Mouse (Mus musculus) adrenal gland, postnatal 10 days (tissue): ENCODE data around the gene Gm13278. TPM values are rescaled to one million over a fixed set of nuclear protein-coding genes. Genes with fewer than 3 reads are reported as not detected.
"Not testable (repeated sequence)": the region's sequence is repeated elsewhere in the genome, so short reads cannot be mapped to it uniquely, and the experiment has no call there.

Experiments
- DNase-seq: peaks from one replicate; pipeline ENCODE4 v3.0.0; 2021; ENCODE audit warnings: mixed read lengths
- total RNA-seq, 2 experiments: library from RNA; stranded (reverse); gene quantifications; 2 replicates each; pipeline ENCODE4 v1.2.3; 2021

Gm13278 gene
- total RNA-seq, 2 experiments from 2014 or later: not detected

DNA sequence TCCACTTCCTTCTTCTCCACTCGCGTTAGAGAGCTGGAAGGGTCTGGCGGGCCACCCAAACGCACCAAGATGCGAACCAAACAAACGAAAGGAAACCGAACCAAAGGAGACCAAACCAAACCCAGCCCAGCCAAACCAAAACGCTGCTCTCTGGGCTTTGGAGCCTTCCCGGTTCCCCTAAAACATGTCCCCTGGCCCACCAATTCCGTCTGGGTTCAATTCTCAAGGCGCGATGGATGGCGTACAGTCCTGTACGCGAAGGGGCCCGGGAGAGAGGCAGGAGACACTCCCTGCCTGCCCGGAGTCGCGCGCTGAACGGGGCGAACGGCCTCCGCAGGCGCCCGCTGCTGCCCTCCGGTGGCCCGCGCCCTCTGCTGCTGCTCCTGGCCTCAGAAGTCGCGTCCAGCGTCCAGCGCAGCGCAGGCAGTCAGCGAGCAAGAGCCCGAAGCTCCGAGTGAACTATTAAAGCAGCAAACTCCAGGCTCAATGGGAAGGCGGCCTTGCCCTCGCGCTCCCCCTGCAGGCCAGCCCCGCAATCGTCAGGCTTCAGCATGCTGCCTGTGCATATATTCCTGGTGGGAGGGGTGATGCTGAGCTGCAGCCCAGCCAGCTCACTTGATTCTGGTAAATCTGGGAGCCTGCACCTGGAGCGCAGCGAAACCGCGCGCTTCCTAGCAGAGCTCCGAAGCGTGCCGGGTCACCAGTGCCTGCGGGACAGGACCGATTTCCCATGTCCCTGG is 2.8 kb downstream of the Gm13278 start, which contains the start of gene Gm13275:
Gene Gm13275, plus strand, starts transcription at position 552 of the 740 bp plus-strand sequence.
- peak; percentile 29 for DNase-seq

DNA sequence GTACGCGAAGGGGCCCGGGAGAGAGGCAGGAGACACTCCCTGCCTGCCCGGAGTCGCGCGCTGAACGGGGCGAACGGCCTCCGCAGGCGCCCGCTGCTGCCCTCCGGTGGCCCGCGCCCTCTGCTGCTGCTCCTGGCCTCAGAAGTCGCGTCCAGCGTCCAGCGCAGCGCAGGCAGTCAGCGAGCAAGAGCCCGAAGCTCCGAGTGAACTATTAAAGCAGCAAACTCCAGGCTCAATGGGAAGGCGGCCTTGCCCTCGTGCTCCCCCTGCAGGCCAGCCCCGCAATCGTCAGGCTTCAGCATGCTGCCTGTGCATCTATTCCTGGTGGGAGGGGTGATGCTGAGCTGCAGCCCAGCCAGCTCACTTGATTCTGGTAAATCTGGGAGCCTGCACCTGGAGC is 5.7 kb downstream of the Gm13278 start, which contains the start of gene Gm13279:
Gene Gm13279, plus strand, starts transcription at position 301 of the 400 bp plus-strand sequence.
- DNase-seq: not testable (repeated sequence)

DNA sequence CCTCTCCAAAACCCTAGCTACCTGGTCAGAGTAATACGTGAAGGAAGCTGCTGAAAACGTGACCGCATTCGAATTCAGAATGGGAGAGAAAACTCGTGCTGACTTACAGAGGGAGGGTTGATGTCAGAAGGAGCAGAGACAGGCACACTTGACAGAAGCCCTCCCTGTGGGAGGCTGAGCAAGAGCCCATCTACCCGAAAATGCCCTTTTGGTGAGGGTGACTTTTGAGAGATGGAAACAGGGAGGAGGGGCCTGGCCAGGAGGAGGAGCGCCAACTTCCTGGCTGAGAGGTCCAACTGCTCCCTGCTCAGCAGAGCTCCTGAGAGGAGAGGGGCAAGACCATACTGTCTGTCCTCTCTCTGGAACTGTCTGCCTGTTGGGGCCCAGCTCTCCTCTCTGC is 8.0 kb downstream of the Gm13278 start, which contains the start of gene Gm13285:
Gene Gm13285, plus strand, starts transcription at position 301 of the 400 bp plus-strand sequence.
- DNase-seq: not testable (repeated sequence)

DNA sequence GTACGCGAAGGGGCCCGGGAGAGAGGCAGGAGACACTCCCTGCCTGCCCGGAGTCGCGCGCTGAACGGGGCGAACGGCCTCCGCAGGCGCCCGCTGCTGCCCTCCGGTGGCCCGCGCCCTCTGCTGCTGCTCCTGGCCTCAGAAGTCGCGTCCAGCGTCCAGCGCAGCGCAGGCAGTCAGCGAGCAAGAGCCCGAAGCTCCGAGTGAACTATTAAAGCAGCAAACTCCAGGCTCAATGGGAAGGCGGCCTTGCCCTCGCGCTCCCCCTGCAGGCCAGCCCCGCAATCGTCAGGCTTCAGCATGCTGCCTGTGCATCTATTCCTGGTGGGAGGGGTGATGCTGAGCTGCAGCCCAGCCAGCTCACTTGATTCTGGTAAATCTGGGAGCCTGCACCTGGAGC is 11.6 kb downstream of the Gm13278 start, which contains the start of gene Gm13287:
Gene Gm13287, plus strand, starts transcription at position 301 of the 400 bp plus-strand sequence.
- DNase-seq: not testable (repeated sequence)

DNA sequence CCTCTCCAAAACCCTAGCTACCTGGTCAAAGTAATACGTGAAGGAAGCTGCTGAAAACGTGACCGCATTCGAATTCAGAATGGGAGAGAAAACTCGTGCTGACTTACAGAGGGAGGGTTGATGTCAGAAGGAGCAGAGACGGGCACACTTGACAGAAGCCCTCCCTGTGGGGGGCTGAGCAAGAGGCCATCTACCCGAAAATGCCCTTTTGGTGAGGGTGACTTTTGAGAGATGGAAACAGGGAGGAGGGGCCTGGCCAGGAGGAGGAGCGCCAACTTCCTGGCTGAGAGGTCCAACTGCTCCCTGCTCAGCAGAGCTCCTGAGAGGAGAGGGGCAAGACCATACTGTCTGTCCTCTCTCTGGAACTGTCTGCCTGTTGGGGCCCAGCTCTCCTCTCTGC is 13.9 kb downstream of the Gm13278 start, which contains the start of gene Gm13288:
Gene Gm13288, plus strand, starts transcription at position 301 of the 400 bp plus-strand sequence.
- not testable (repeated sequence) for DNase-seq

DNA sequence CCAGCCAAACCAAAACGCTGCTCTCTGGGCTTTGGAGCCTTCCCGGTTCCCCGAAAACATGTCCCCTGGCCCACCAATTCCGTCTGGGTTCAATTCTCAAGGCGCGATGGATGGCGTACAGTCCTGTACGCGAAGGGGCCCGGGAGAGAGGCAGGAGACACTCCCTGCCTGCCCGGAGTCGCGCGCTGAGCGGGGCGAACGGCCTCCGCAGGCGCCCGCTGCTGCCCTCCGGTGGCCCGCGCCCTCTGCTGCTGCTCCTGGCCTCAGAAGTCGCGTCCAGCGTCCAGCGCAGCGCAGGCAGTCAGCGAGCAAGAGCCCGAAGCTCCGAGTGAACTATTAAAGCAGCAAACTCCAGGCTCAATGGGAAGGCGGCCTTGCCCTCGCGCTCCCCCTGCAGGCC is 14.4 kb downstream of the Gm13278 start:
- peak; percentile 40 for DNase-seq

DNA sequence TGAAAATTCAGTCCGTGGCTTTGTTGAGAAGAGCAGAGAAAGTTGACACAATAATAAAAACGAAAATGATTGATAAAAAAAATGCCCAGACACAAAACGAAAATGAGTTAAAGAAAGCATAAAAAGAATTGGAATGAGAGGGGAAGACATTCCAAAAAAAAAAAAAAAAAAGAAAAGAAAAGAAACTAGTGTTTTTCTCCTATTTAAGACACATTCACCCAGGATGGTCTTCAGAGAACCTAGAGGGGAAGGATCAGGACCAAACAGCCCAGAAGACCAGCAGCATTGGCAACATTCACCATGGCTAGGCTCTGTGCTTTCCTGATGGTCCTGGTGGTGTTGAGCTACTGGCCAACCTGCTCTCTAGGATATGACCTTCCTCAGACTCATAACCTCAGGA is 24.6 kb downstream of the Gm13278 start, which contains the start of gene Ifna7:
Gene Ifna7, plus strand, starts transcription at position 301 of the 400 bp plus-strand sequence.
- no peak for DNase-seq

DNA sequence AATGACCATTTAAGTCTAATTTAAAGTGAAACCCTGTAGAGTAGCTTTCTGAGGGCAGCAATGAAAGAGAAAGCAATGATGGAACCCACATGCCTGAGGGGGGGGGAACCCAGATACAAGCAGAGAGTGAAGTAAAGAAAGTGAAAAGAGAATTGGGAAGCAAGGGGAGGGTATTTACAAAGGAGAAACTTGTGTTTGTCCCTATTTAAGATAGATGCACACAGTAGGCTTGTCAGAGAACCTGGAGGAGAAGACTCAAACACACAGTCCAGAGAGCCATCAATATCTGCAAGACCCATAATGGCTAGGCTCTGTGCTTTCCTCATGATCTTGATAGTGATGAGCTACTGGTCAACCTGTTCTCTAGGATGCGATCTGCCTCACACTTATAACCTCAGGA is 28.3 kb downstream of the Gm13278 start, which contains the start of gene Ifna11:
Gene Ifna11, plus strand, starts transcription at position 301 of the 400 bp plus-strand sequence.
- DNase-seq: no peak

DNA sequence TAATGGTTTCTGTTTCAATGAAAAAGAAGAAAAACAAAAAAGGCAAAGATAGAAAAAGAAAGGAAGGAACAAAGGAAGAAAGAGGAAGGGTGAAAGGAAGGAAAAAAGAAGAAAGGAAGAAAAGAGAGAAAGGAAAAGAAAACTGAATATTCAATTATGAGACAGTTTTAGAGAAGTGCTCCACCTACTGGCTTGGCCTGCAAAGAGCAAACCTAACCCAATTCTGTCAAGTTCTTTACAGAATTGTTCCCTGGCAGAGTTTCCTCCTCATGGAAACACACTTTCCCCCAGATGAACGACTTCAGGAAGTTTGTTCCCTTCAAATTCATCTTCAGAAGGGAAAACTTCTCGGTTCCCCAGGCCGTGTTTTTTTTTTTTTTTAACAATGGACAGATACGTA is 31.6 kb downstream of the Gm13278 start:
- DNase-seq: peak; percentile 19

DNA sequence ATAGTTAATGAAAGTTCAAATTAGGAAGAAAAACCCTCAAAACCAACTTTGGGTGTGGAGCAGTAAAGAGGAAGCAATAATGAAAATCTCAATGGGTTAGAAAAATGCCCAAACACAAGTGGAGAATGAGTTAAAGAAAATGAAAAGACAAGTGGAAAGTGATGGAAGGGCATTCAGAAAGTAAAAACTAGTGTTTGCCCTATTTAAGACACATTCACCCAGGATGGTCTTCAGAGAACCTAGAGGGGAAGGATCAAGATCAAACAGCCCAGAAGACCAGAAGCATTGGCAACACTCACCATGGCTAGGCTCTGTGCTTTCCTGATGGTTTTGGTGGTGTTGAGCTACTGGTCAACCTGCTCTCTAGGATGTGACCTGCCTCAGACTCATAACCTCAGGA is 35.8 kb downstream of the Gm13278 start, which contains the start of gene Ifna6:
Gene Ifna6, plus strand, starts transcription at position 301 of the 400 bp plus-strand sequence.
- not testable (repeated sequence) for DNase-seq

DNA sequence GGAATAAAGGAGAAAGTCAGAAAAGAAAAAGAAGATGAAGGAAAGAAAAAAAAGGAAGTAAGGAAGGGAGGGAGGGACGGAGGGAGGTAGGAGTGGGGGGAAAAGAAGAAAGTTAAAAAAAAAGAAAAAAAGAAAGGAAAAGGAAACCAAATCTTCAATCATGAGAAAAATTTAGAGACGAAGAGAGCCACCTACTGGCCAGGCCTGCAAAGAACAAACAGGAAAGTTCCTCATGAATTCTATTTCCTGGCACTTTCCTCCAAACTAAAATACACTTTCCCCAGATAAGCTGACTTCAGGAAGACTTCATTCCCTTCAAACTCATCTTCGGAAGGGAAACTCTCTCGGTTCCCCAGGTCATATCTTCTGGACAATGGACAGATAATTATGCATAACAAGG is 39.2 kb downstream of the Gm13278 start:
- peak; percentile 28 for DNase-seq

DNA sequence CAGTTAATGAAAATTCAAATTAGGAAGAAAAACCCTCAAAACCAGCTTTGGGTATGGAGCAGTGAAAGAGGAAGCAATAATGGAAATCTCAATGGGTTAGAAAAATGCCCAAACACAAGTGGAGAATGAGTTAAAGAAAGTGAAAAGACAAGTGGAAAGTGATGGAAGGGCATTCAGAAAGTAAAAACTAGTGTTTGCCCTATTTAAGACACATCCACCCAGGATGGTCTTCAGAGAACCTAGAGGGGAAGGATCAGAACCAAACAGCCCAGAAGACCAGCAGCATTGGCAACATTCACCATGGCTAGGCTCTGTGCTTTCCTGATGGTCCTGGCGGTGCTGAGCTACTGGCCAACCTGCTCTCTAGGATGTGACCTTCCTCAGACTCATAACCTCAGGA is 43.9 kb downstream of the Gm13278 start, which contains the start of gene Ifna5:
Gene Ifna5, plus strand, starts transcription at position 301 of the 400 bp plus-strand sequence.
- DNase-seq: not testable (repeated sequence)

DNA sequence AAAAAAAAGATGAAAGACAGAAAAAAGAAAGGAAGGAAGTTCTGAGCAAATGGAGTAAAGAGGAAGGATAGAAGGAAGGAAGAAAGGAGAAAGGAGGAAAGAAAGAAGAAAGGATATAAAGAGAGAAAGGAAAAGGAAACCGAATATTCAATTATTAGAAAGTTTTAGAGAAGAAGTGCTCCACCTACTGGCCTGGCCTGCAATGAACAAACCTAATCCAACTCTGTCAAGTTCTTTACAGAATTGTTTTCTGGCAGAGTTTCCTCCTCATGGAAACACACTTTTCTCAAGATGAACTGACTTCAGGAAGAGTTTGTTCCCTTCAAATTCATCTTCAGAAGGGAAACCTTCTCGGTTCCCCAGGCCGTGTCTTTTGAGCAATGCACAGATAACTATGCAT is 47.5 kb downstream of the Gm13278 start:
- DNase-seq: peak; percentile 4

DNA sequence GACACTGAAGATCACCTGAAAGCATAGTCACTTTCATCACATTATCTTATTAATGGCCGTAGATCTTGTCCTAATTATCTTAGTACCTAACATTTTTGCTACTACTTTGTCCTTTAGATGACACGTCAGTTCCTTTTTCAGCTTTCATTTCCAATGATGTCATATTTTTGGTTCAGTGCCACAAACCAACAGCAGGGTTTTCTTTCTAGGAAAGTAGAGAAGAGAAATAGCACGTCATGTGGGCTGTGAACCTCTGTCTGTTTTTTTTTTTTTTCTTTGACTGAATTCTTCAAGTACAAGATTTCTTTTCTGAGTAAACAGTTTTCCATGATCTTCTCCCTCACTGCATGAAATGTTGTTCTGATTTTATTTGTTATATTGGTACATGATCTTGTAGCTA is 48.7 kb downstream of the Gm13278 start:
- DNase-seq: no peak

DNA sequence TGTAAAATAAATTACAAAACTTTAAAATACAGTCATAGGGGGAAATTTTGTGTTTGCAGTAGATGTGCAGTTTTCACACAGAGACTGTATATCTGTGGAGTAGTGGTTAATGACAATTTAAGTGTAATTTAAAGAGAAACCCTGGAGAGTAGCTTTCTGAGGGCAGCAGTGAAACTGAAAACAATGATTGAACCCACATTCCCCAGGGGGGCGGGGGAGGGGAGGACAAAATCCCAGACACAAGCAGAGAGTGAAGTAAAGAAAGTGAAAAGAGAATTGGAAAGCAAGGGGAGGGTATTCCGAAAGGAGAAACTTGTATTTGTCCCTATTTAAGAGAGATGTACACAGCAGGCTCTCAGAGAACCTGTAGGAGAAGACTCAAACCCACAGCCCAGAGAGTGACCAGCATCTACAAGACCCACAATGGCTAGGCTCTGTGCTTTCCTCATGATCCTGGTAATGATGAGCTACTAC is 50.1 kb downstream of the Gm13278 start, which contains the start of gene Ifna4:
Gene Ifna4, plus strand, starts transcription at position 424 of the 474 bp plus-strand sequence.
- DNase-seq: no peak

Other genes starting within 250 kb of the Gm13278 start
- not detected for gene Ifna15, start 233.3 kb upstream of the Gm13278 start, total RNA-seq
- gene Ifna14, start 219.8 kb upstream of the Gm13278 start, total RNA-seq: not detected
- not detected for gene Ifna9, start 199.2 kb upstream of the Gm13278 start, total RNA-seq
- gene Ifna12, start 188.2 kb upstream of the Gm13278 start, total RNA-seq: not detected
- gene C87499, start 157.1 kb upstream of the Gm13278 start, total RNA-seq: not detected
- not detected for gene Ifna13, start 147.1 kb upstream of the Gm13278 start, total RNA-seq
- not detected for gene Ifna16, start 114.6 kb upstream of the Gm13278 start, total RNA-seq
- not detected for gene Ifna2, start 107.6 kb upstream of the Gm13278 start, total RNA-seq
- not detected for gene Ifnab, start 100.2 kb upstream of the Gm13278 start, total RNA-seq
- gene Gm26566, start 69.7 kb upstream of the Gm13278 start, total RNA-seq: 1 to 10 TPM in 1 of 2 experiments, under 1 TPM in 1; 0.60 to 1.2 TPM
- gene Klhl9, start 69.1 kb upstream of the Gm13278 start, total RNA-seq: 10 to 100 TPM; 74.5 to 81.4 TPM
- gene Gm13271, start 36.7 kb upstream of the Gm13278 start, total RNA-seq: not detected
- under 1 TPM in 1 of 2 experiments, not detected in 1; 0.24 TPM for gene Gm13283, start 31.4 kb upstream of the Gm13278 start, total RNA-seq
- not detected for gene Gm13290, start 17.7 kb upstream of the Gm13278 start, total RNA-seq
- gene Gm13289, start 14.6 kb upstream of the Gm13278 start, total RNA-seq: not detected
- gene Gm13272, start 11.7 kb upstream of the Gm13278 start, total RNA-seq: not detected
- not detected for gene Ifnz, start 9.4 kb upstream of the Gm13278 start, total RNA-seq
- not detected for gene Gm13276, start 5.8 kb upstream of the Gm13278 start, total RNA-seq
- not detected for gene Gm13277, start 2.9 kb upstream of the Gm13278 start, total RNA-seq
- not detected for gene Gm13275, start 2.9 kb downstream of the Gm13278 start, total RNA-seq
- gene Gm13279, start 5.8 kb downstream of the Gm13278 start, total RNA-seq: not detected
- gene Gm13285, start 8.1 kb downstream of the Gm13278 start, total RNA-seq: under 1 TPM in 1 of 2 experiments, not detected in 1; 0.21 TPM
- gene Gm13287, start 11.7 kb downstream of the Gm13278 start, total RNA-seq: not detected
- not detected for gene Gm13288, start 14.0 kb downstream of the Gm13278 start, total RNA-seq
- gene Ifna7, start 24.7 kb downstream of the Gm13278 start, total RNA-seq: not detected
- gene Ifna11, start 28.4 kb downstream of the Gm13278 start, total RNA-seq: not detected
- gene Ifna6, start 35.9 kb downstream of the Gm13278 start, total RNA-seq: not detected
- gene Ifna5, start 44.0 kb downstream of the Gm13278 start, total RNA-seq: not detected
- not detected for gene Ifna4, start 50.3 kb downstream of the Gm13278 start, total RNA-seq
- gene Ifna1, start 58.5 kb downstream of the Gm13278 start, total RNA-seq: not detected
- gene Ifne, start 88.7 kb downstream of the Gm13278 start, total RNA-seq: not detected